Mouse (Mus musculus) monocyte, adult 59 days (primary cell): ENCODE results near the gene Adss. TPM values are rescaled to one million over a fixed set of nuclear protein-coding genes. Genes with fewer than 3 reads are reported as not detected.

Experiments used
- total RNA-seq, 2 experiments: library from RNA; stranded (reverse); gene quantifications; one replicate each; pipeline ENCODE4 v1.2.4; 2023

Gene Adss
- total RNA-seq, result 10 to 100 TPM; 56.3 to 58.0 TPM

GRCm38 (mm10) chr1:177796193-177796939 is at the start of gene Adss:
Adss (minus strand) TSS chr1:177796511.

GRCm38 (mm10) chr1:177729043-177730024 is 67.0 kb downstream of the Adss start, which contains the start of gene 1700016C15Rik:
1700016C15Rik (plus strand) TSS chr1:177729814.

Other genes starting within 250 kb of the Adss start
- not detected for gene 1700016C15Rik, start 66.7 kb downstream of the Adss start, total RNA-seq
- gene Catspere2, start 186.9 kb upstream of the Adss start, total RNA-seq, result under 1 TPM in 1 of 2 experiments, not detected in 1; 0.18 TPM